Mouse (Mus musculus) limb, embryonic 14.5 days (tissue): Measurements from ENCODE around the gene Gjc2. TPM values are rescaled to one million over a fixed set of nuclear protein-coding genes. Genes with fewer than 3 reads are reported as not detected.

ENCODE experiments used
- ATAC-seq: fragments of 200-750 bp; cut with Nextera tagmentation; 2 replicates; pipeline ENCODE4 v1.8.0; 2017; ENCODE audit warnings: low read depth, moderate number of reproducible peaks, moderate TSS enrichment; ENCODE audit not compliant: low FRiP score
- DNase-seq: peaks from one replicate; pipeline ENCODE4 v3.0.0-alpha.2; 2015; ENCODE audit warnings: low spot score
- H3K27ac ChIP-seq: fragments of 300-500 bp; sonication (generic); replicated peaks from 2 replicates; pipeline ENCODE4 v1.5.1; 2014; ENCODE audit warnings: low read depth, mild to moderate bottlenecking, low read length, moderate library complexity, mixed read lengths
- H3K27me3 ChIP-seq: fragments of 300-500 bp; sonication (generic); 2 replicates; pipeline ENCODE4 v1.6.1; 2014; ENCODE audit warnings: low read length, mixed read lengths; ENCODE audit not compliant: control insufficient read depth, insufficient read depth
- H3K36me3 ChIP-seq: fragments of 300-500 bp; sonication (generic); 2 replicates; pipeline ENCODE4 v1.6.1; 2014; ENCODE audit warnings: mild to moderate bottlenecking, low read length, moderate library complexity, mixed read lengths; ENCODE audit not compliant: control insufficient read depth, insufficient read depth
- H3K4me1 ChIP-seq: fragments of 300-500 bp; sonication (generic); 2 replicates; pipeline ENCODE4 v1.6.1; 2014; ENCODE audit warnings: antibody characterized with exemption, low read length, mixed read lengths; ENCODE audit not compliant: control insufficient read depth, insufficient read depth
- H3K4me2 ChIP-seq: fragments of 300-500 bp; sonication (generic); replicated peaks from 2 replicates; pipeline ENCODE4 v1.6.1; 2014; ENCODE audit warnings: low read depth, mild to moderate bottlenecking, low read length, moderate library complexity; ENCODE audit not compliant: severe bottlenecking
- H3K4me3 ChIP-seq: fragments of 300-500 bp; sonication (generic); replicated peaks from 2 replicates; pipeline ENCODE4 v1.5.1; 2014; ENCODE audit warnings: low read length
- H3K9ac ChIP-seq: fragments of 300-500 bp; sonication (generic); 2 replicates; pipeline ENCODE4 v1.6.1; 2014; ENCODE audit warnings: mild to moderate bottlenecking, low read depth, low read length, moderate library complexity; ENCODE audit not compliant: severe bottlenecking
- H3K9me3 ChIP-seq: fragments of 300-500 bp; sonication (generic); 2 replicates; pipeline ENCODE4 v1.6.1; 2016; ENCODE audit warnings: low read length; ENCODE audit not compliant: control insufficient read depth
- POLR2A ChIP-seq: fragments of 200-500 bp; IDR thresholded peaks from 2 replicates; pipeline ENCODE4 v1.8.0; 2012; ENCODE audit warnings: inconsistent platforms, mild to moderate bottlenecking, moderate library complexity, borderline replicate concordance; ENCODE audit not compliant: insufficient read depth, insufficient read length; ENCODE audit errors: extremely low read depth
- WGBS: fragments of 180-500 bp; shearing (Covaris S2); extraction: QIAGEN DNeasy Blood & Tissue Kit; methylation state at CpG from one replicate; pipeline ENCODE4 v1.1.7; 2014; 5-methylcytosine and 5-hydroxymethylcytosine counted together
- polyA plus RNA-seq, 2 experiments: library from polyadenylated mRNA; depleted of rRNA in 1 of 2; stranded (reverse) in 1 of 2; unstranded in 1 of 2; fragments of >200 nt; fragmentation: Nextera tagmentation in 1 of 2; extraction: Ambion mirVana in 1 of 2; gene quantifications; 2 replicates each; pipeline versions ENCODE4 v1.2.1 to v1.2.3; 2012 to 2014

Gene Gjc2
- polyA plus RNA-seq, 2 experiments = 0.36 to 0.78 TPM

DNA sequence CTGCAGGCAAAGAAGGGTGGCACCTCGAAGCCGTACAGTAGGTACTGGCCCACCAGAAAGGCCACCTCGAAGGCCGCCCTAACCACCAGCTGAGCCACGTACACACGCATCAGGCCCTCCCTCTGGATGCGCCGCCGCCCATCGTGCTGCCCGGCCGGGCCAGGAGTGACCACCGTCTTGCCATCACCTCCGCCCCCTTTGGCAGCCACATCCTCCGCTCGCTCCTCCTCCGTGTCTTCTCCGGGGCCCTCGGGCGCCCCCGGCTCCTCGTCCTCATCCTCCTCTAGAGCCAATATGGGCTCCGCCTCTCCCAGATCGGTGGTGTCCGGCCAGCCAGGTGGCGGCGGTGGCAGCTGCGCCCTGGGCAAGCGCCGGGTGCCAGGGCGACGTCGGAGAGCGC lies 6.1 kb downstream of the Gjc2 start:
- ATAC-seq (no peak), DNase-seq (no peak)
- H3K4me3 ChIP-seq = peak overlapping the region; percentile 28
- H3K4me2 ChIP-seq = peak overlapping the region; percentile 37; the same call in 1 of the 2 replicates
- H3K27ac ChIP-seq = no peak overlapping the region
- H3K36me3 ChIP-seq = no peaks in the 10 kb centered on the region
- H3K27me3 ChIP-seq = peaks cover 59% of the 10 kb centered on the region
- WGBS = 13% methylated on average over 29 of the region's 34 CpGs
- no peak for TF ChIP-seq POLR2A
- 0 out of 2 replicates have a peak overlapping the region, but pooled peaks have one; percentile 16 for H3K9ac ChIP-seq
- H3K9me3 ChIP-seq = no peaks in the 10 kb centered on the region
- H3K4me1 ChIP-seq = no peaks in the 10 kb centered on the region

DNA sequence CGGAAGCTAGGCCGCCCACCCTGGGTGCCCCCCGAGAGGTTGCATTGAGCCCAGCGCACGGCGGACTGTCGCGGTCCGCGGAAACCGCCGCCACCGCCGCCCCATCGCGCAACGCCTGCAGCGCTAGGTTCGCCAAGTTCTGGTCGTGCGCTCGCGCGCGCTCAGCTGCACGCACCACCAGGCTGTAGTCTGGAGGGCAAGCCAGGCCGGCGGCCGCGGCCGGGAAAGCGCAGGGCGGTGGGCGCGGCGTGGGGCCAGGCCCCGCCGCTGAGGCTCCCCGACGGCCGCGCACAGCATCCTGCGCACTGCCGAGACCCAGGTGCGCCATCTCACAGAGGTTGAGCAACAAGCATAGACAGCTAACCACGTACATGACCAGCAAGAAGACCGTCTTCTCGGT lies 6.5 kb downstream of the Gjc2 start:
- no peak for ATAC-seq

DNA sequence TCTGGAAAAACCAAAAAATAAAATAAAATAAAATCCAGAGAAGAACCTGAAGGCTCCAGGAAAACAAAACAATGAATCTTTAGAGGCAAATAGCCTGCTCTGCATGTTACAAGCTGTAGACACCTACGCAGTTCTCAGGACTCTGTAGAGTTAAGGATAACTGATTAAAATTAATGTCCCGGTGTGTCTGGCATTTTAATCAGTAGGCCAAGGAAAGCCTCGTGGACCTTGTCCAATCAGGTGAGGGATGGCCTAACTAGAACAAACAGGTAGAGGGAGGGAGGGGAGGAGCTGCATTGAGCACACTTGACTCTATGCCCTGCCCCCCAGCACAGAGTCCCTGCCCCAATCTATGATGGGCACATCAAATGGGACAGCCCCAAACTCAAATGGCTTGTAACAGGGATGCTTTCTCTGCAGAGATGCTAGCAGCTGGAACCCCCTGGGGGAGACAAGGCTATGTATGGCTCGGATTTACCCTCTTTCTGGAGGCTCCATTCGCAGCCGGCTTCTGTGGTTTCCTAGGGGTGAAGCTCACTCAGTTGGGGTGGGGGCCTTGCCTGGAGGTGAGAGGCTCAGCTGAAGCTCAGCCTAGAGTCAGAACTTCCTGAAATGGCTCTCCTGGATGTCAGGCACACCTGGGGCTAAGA lies 8.7 kb downstream of the Gjc2 start:
- 59% methylated on average over 6 of the region's 6 CpGs for WGBS

More for the DNA sequence above, 6.5 kb downstream of the Gjc2 start:
- Histone ChIP-seq H3K36me3 (no peaks in the 10 kb centered on the region), H3K9ac (0 out of 2 replicates have a peak overlapping the region, but pooled peaks have one; percentile 16), H3K9me3 (no peaks in the 10 kb centered on the region), H3K4me2 (peak overlapping the region; percentile 37), H3K4me1 (no peaks in the 10 kb centered on the region), H3K27ac (no peak overlapping the region), H3K4me3 (peak overlapping the region; percentile 28), H3K27me3 (peaks cover 59% of the 10 kb centered on the region)
- no peak for DNase-seq
- 3% methylated on average over 32 of the region's 48 CpGs for WGBS
- TF ChIP-seq POLR2A = no peak

DNA sequence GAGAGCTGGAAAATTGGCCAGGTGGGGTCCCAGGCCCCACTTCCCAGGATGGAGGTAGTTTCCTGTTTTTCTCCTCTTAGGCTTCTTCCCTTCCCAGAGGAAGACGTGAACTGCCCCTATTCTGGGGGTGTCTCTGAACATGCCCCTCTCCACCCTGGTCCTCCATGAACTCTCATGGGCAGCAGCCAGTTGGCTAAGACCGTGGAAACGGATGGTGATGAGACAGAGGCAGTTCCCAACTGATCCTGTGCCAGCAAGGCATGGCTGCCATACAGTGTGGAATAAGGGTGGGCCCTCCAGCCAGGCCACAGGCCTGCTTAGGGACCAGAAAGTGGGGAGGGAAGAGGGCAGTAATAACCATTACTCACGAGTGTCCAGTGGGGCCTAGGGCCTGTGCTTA lies 12.5 kb downstream of the Gjc2 start:
- no peak for TF ChIP-seq POLR2A
- no peaks in the 10 kb centered on the region for H3K9me3 ChIP-seq
- ATAC-seq (no peak), DNase-seq (no peak)
- no peak overlapping the region for H3K9ac ChIP-seq
- no peaks in the 10 kb centered on the region for H3K4me1 ChIP-seq
- no peak overlapping the region for H3K4me3 ChIP-seq
- no peak overlapping the region for H3K27ac ChIP-seq
- WGBS = 81% methylated on average over 4 of the region's 4 CpGs
- H3K27me3 ChIP-seq = peaks cover 15% of the 10 kb centered on the region
- no peaks in the 10 kb centered on the region for H3K36me3 ChIP-seq
- H3K4me2 ChIP-seq = no peak overlapping the region

More for the DNA sequence above, 8.7 kb downstream of the Gjc2 start:
- Histone ChIP-seq H3K4me1 (no peaks in the 10 kb centered on the region), H3K4me3 (no peak overlapping the region), H3K9me3 (no peaks in the 10 kb centered on the region), H3K4me2 (no peak overlapping the region), H3K36me3 (no peaks in the 10 kb centered on the region), H3K27me3 (peaks cover 53% of the 10 kb centered on the region), H3K27ac (no peak overlapping the region), H3K9ac (no peak overlapping the region)
- DNase-seq (no peak), ATAC-seq (no peak)
- TF ChIP-seq POLR2A = no peak

DNA sequence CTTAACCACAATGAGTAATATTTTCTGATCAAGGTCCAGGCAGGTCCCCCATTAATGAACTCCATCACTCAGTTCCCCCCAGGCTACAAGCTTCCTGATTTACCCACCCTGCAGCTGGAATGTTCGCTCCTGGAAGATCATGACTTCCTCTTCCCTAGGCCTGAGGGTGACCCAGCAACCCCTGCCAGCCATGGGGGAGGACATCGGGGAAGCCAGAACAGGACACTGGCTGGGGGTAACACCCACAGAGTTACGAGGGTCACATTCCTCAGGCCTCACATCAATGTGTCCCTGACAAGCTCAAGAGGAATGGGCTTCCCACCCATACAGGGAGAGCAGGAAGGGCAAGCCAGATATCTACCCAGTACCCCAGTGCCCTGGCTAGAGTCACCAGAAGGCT lies 13.2 kb downstream of the Gjc2 start:
- Histone ChIP-seq H3K27me3 (peaks cover 8% of the 10 kb centered on the region; the same call in 1 of the 2 replicates), H3K4me2 (no peak overlapping the region), H3K4me3 (no peak overlapping the region), H3K9ac (no peak overlapping the region), H3K9me3 (no peaks in the 10 kb centered on the region), H3K27ac (no peak overlapping the region), H3K36me3 (no peaks in the 10 kb centered on the region), H3K4me1 (no peaks in the 10 kb centered on the region)
- DNase-seq (no peak), ATAC-seq (no peak)
- 37% methylated on average over 3 of the region's 3 CpGs for WGBS
- no peak for TF ChIP-seq POLR2A
